Mouse (Mus musculus) left cerebral cortex, postnatal 14 days (tissue): ENCODE measurements at regions not wholly inside any gene's neighbourhood (a gene's known extent, or its start where the extent isn't known, plus 50 kb on each side); places are given as distances from the start of the nearest gene placed in this dataset.

Experiments
- DNase-seq, 2 experiments: peaks; one replicate each; pipeline ENCODE4 v3.0.0; 2021 to 2022; ENCODE audit warnings: low spot score in 2 of 2, mixed read lengths in 1 of 2
- intact Hi-C: fragments of 180-260 bp; cut with DNase I; formaldehyde crosslinking; loops from one replicate; pipeline ENCODE4 v1.15.1; 2025

GRCm38 (mm10) chr17:14764796-14765195 is 70.8 kb upstream of the Thbs2 start:
- no peak for DNase-seq
- intact Hi-C loops, result no loop called here

DNA sequence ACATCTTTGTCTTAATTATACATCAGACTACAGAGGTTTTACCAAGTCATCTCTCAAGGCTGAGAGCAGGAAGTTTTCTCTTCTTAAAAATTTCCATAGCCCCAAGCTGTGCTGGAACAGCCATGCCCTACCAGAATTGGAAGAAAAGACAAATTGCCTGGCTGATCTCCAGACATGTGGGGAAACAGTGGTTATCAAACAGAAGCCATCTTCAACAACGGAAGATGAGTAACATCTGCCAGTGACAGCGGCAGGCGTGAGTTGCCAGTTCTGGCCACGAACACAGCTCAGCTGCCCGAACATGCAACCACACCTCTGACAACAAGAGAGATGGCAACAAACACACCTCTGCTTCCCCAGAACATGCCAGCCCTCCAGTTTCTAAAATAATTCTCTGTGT is 59.1 kb upstream of the Thbs2 start:
- intact Hi-C loops, result no loop called here
- DNase-seq, result no peak

DNA sequence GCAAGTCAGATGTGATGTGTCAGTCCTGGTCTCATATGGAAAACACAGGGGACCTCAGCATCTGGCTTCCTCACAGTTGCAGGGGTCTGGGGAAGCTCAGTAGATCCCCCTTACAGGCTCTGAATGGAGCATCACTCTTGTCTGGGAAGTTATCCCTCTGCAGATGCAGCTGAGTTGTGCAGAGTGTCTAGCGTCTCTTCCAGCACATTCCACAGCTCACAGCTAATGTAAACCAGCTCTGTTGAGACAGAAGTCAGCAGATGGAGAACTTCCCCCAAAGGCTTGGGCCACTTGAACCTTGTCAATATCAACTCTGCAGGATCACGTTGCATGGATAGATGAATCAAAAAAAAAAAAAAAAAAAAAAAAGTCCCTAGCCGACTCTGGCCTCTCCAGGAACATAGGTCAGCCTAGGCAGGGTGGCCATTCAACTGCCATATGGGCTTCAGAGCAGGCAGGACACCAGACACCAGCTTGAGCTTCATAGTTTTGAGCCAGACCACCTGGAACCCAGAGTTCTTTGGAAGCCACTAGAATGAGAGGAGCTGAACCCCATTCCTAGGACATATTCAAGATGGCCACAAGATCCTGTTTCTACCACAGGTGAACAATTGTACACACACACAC is 56.6 kb upstream of the Thbs2 start:
- intact Hi-C loops, result no loop called here
- no peak for DNase-seq

DNA sequence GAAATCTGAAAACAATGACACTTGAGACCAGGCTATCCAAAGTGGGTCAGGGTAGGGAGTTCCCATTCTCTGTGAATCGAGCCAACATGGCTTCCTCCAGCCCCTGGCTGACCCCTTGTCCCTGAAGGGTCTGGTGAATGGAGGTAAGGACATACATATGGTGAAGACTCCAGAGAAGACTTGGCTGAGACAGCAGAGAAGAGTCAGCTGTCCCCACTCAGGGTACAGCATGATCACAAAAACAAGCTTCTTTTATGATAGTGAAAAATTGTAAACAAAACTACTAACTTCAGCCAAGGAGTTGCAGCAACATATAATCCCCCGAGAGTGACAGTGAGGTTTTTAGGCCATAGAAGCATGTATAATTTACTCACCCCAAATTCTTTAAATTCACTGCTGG is 55.2 kb upstream of the Thbs2 start:
- DNase-seq, result no peak
- intact Hi-C loops, result no loop called here

DNA sequence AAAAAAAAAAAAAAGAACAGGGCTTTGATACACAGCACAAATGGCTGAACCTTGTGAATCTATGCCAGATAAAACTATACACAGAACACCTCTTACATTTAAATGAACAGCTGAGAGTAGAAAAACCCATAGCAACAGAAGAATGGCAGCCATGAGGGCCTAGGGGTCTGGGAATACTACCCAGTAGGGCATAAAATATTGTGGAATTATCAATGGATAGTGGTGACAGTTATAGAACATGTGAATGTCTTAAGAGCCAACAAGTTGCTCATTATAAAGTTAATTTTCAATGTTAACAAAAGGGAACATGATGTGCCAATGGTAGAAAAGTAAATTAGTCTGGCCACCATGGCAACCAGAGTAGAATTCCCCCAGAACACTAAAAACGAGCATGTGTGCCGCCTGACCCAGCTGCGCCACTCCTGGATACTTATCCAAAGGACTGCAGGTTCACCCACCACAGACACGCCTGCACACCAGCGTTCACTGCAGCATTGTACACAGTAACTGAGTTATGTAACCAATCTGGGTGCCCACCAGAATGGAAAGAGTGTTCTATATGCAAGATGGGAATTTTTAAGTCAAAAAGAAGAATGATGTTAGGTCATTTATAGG is 53.3 kb upstream of the Thbs2 start:
- peak; percentile 10 to 40 for DNase-seq
- intact Hi-C loops, result no loop called here

- no peak for DNase-seq
- intact Hi-C loops, result no loop called here
These were observed 51.5 kb upstream of the Thbs2 start for GRCm38 (mm10) chr17:14745512-14745911.

DNA sequence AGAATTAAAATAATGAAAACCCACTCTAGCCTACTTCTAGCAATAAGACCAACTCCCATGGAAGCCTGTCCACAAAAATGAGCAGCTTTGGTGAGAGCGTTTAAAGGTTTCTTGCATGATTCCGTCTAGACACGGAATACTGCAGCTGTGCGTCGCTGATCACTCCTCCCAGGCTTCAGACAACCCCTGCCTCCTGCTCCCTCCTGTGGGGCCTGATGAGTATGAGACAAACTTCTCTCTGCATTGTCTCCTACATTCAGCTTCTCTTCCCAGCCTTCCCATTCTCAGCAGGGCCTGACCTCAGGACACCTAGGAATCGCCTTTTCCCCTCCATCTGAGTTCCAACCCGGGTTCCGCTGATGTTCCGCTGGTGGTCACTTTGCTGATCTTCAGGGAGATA is 50.0 kb upstream of the Thbs2 start:
- intact Hi-C loops, result no loop called here
- no peak for DNase-seq
